Mouse (Mus musculus) neural tube, embryonic 13.5 days (tissue): ENCODE results near the gene Bank1. TPM values are rescaled to one million over a fixed set of nuclear protein-coding genes. Genes with fewer than 3 reads are reported as not detected.

ENCODE experiments used
- ATAC-seq: fragments of 200-750 bp; cut with Nextera tagmentation; 2 replicates; pipeline ENCODE4 v1.8.0; 2017; ENCODE audit warnings: low read depth, mild to moderate bottlenecking, moderate TSS enrichment, moderate library complexity
- H3K27ac ChIP-seq: fragments of 300-500 bp; sonication (generic); replicated peaks from 2 replicates; pipeline ENCODE4 v1.5.1; 2015; ENCODE audit warnings: moderate library complexity, mild to moderate bottlenecking, inconsistent platforms
- H3K27me3 ChIP-seq: fragments of 300-500 bp; sonication (generic); 2 replicates; pipeline ENCODE4 v1.6.1; 2015; ENCODE audit warnings: mild to moderate bottlenecking, inconsistent platforms
- H3K36me3 ChIP-seq: fragments of 300-500 bp; sonication (generic); 2 replicates; pipeline ENCODE4 v1.6.1; 2015; ENCODE audit warnings: mild to moderate bottlenecking, inconsistent platforms
- H3K4me1 ChIP-seq: fragments of 300-500 bp; sonication (generic); replicated peaks from 2 replicates; pipeline ENCODE4 v1.6.1; 2015; ENCODE audit warnings: inconsistent platforms
- H3K4me2 ChIP-seq: fragments of 300-500 bp; sonication (generic); 2 replicates; pipeline ENCODE4 v1.6.1; 2015; ENCODE audit warnings: inconsistent platforms, mild to moderate bottlenecking, moderate library complexity
- H3K4me3 ChIP-seq: fragments of 300-500 bp; sonication (generic); 2 replicates; pipeline ENCODE4 v1.5.1; 2015; ENCODE audit warnings: mild to moderate bottlenecking, inconsistent platforms
- H3K9ac ChIP-seq: fragments of 300-500 bp; sonication (generic); 2 replicates; pipeline ENCODE4 v1.6.1; 2015; ENCODE audit warnings: moderate library complexity, mild to moderate bottlenecking, inconsistent platforms
- H3K9me3 ChIP-seq: fragments of 300-500 bp; sonication (generic); 2 replicates; pipeline ENCODE4 v1.6.1; 2016; ENCODE audit warnings: inconsistent platforms
- WGBS: fragments of 180-500 bp; shearing (Covaris S2); methylation state at CpG from one replicate; pipeline ENCODE4 v1.1.7; 2015; 5-methylcytosine and 5-hydroxymethylcytosine counted together
- polyA plus RNA-seq: library from polyadenylated mRNA; unstranded; fragments of >200 nt; fragmentation: Nextera tagmentation; extraction: Ambion mirVana; gene quantifications from 2 replicates; pipeline ENCODE4 v1.2.1, GENCODE M21; 2015

The Bank1 gene
- polyA plus RNA-seq, 1 experiment from 2014 or later: 0.64 TPM

GRCm38 (mm10) chr3:136086431-136086830 lies 239.4 kb downstream of the Bank1 start:
- Histone ChIP-seq H3K4me3 (no peak overlapping the region), H3K4me2 (no peak overlapping the region), H3K27me3 (no peaks in the 10 kb centered on the region), H3K9ac (no peak overlapping the region), H3K4me1 (no peaks in the 10 kb centered on the region), H3K36me3 (no peaks in the 10 kb centered on the region), H3K27ac (no peak overlapping the region), H3K9me3 (no peaks in the 10 kb centered on the region)
- no peak for ATAC-seq
- WGBS: 84% methylated on average over 5 of the region's 5 CpGs

- Histone ChIP-seq H3K4me3 (no peak overlapping the region), H3K4me1 (no peaks in the 10 kb centered on the region), H3K27me3 (no peaks in the 10 kb centered on the region), H3K9ac (no peak overlapping the region), H3K4me2 (no peak overlapping the region), H3K9me3 (no peaks in the 10 kb centered on the region), H3K36me3 (no peaks in the 10 kb centered on the region), H3K27ac (no peak overlapping the region)
- WGBS: 95% methylated on average over 1 of the region's 1 CpGs
- ATAC-seq: no peak
Measured at GRCm38 (mm10) chr3:136085077-136085476, 240.8 kb downstream of the Bank1 start.

DNA sequence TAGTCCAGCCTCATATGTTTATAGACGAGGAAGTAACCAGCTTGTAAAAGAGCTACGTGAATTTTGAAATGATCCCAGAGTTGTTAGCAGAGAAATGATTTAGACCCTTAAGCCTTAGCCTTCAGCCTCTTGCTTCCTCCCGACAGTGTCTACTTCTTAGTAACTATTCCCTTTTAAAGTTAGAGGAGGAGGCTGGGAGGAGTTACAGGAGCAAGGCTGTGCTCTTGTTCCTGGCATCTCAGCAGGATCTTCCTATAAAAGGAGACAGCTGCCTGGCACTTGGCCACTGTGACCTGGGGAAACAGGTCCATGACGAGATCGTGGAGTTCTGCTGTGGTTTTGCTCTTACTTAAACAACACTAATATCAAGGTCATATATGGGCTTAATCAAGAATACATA lies 241.8 kb downstream of the Bank1 start:
- H3K4me2 ChIP-seq: no peak overlapping the region
- H3K9ac ChIP-seq: no peak overlapping the region
- WGBS: 67% methylated on average over 5 of the region's 5 CpGs
- no peaks in the 10 kb centered on the region for H3K36me3 ChIP-seq
- no peak overlapping the region for H3K27ac ChIP-seq
- no peaks in the 10 kb centered on the region for H3K9me3 ChIP-seq
- H3K4me1 ChIP-seq: no peaks in the 10 kb centered on the region
- no peak overlapping the region for H3K4me3 ChIP-seq
- H3K27me3 ChIP-seq: no peaks in the 10 kb centered on the region
- no peak for ATAC-seq

GRCm38 (mm10) chr3:136081264-136081663 lies 244.6 kb downstream of the Bank1 start:
- Histone ChIP-seq H3K4me1 (no peaks in the 10 kb centered on the region), H3K9me3 (no peaks in the 10 kb centered on the region), H3K9ac (no peak overlapping the region), H3K27ac (no peak overlapping the region), H3K4me2 (no peak overlapping the region), H3K27me3 (no peaks in the 10 kb centered on the region), H3K36me3 (no peaks in the 10 kb centered on the region), H3K4me3 (no peak overlapping the region)
- no peak for ATAC-seq
- 55% methylated on average over 1 of the region's 1 CpGs for WGBS

DNA sequence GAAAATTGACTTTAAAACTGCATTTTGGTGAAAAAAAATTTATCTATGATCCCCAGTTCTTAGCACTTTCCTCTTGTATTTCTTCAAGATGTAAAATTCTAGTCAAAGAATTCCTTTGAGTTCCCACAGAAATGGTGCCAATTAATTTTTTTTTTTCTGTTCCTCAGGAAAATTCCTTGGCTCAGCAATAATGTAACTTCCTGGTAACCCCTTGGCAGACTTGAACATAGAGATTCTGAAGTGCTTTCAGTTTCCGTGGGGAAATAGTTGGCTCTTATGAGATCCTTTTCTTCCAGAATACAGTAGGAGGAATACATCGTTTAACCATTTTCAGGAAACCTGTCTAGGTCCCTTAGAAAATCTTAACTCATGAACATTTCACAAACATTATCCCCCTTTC lies 247.3 kb downstream of the Bank1 start:
- no peaks in the 10 kb centered on the region for H3K9me3 ChIP-seq
- H3K27me3 ChIP-seq: no peaks in the 10 kb centered on the region
- H3K4me2 ChIP-seq: no peak overlapping the region
- no peak overlapping the region for H3K4me3 ChIP-seq
- ATAC-seq: no peak
- 83% methylated on average over 2 of the region's 2 CpGs for WGBS
- no peaks in the 10 kb centered on the region for H3K4me1 ChIP-seq
- no peak overlapping the region for H3K9ac ChIP-seq
- no peaks in the 10 kb centered on the region for H3K36me3 ChIP-seq
- H3K27ac ChIP-seq: no peak overlapping the region

DNA sequence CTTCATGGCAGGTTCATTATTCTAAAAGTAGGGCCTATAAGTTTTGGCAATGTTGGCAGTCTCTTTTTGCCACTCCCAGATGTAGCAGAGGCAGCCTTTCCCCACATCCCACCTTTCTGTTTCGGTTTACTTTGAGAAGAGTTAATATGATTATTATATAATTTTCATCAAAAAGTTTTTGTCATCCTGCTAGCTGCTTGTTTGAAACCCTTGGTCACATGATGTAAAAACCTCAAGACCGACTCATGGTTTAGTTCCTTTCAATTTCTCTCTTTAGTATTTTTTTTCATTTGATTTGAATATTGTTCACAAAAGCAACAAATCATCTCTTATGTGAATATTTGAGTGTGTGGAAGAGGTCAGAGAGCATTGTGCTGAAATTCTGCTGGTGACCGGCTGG lies 255.5 kb downstream of the Bank1 start:
- no peak for ATAC-seq
- whole genome bisulfite sequencing: 93% methylated on average over 3 of the region's 3 CpGs

DNA sequence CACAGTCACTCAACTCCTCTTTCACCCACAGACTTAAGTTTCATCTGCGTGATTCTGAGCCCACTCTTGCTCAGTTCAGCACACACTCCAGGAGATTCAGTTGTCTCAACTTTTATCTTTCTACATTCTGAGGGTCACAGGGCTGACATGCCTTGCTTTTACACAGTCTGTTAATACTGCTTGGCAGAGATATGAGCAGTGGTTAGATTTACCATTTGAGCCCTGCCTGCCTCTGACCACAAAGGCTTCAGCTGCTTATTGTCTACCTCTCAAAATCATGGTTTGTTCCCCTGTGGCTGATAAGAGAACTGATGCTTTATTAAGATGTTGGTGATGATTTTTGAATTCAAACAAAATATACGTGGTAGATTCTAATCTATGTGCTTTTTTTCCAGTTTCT lies 264.0 kb downstream of the Bank1 start:
- Histone ChIP-seq H3K27ac (no peak overlapping the region), H3K4me2 (no peak overlapping the region), H3K36me3 (no peaks in the 10 kb centered on the region), H3K9me3 (no peaks in the 10 kb centered on the region), H3K9ac (no peak overlapping the region), H3K4me3 (no peak overlapping the region), H3K4me1 (no peaks in the 10 kb centered on the region), H3K27me3 (no peaks in the 10 kb centered on the region)
- no peak for ATAC-seq
- WGBS: 86% methylated on average over 2 of the region's 2 CpGs

More for the DNA sequence above, 255.5 kb downstream of the Bank1 start:
- Histone ChIP-seq H3K9me3 (no peaks in the 10 kb centered on the region), H3K27ac (no peak overlapping the region), H3K4me1 (no peaks in the 10 kb centered on the region), H3K4me2 (no peak overlapping the region), H3K27me3 (no peaks in the 10 kb centered on the region), H3K9ac (no peak overlapping the region), H3K4me3 (no peak overlapping the region), H3K36me3 (no peaks in the 10 kb centered on the region)

- Histone ChIP-seq H3K9me3 (no peaks in the 10 kb centered on the region), H3K27ac (no peak overlapping the region), H3K36me3 (no peaks in the 10 kb centered on the region), H3K9ac (no peak overlapping the region), H3K4me3 (no peak overlapping the region), H3K4me2 (no peak overlapping the region), H3K27me3 (no peaks in the 10 kb centered on the region), H3K4me1 (no peaks in the 10 kb centered on the region)
- 94% methylated on average over 3 of the region's 3 CpGs for WGBS
- no peak for ATAC-seq
Measured at GRCm38 (mm10) chr3:136050635-136051034, 275.2 kb downstream of the Bank1 start.

- 93% methylated on average over 6 of the region's 6 CpGs for WGBS
- Histone ChIP-seq H3K27ac (no peak overlapping the region), H3K4me2 (no peak overlapping the region), H3K4me3 (no peak overlapping the region), H3K9ac (no peak overlapping the region), H3K9me3 (no peaks in the 10 kb centered on the region), H3K27me3 (no peaks in the 10 kb centered on the region), H3K36me3 (no peaks in the 10 kb centered on the region), H3K4me1 (no peaks in the 10 kb centered on the region)
- ATAC-seq: no peak
Measured at GRCm38 (mm10) chr3:136050215-136050614, 275.7 kb downstream of the Bank1 start.

- H3K27me3 ChIP-seq: no peaks in the 10 kb centered on the region
- ATAC-seq: no peak
- H3K9me3 ChIP-seq: peaks cover 6% of the 10 kb centered on the region; the same call in 1 of the 2 replicates
- H3K36me3 ChIP-seq: no peaks in the 10 kb centered on the region
- no peak overlapping the region for H3K9ac ChIP-seq
- no peaks in the 10 kb centered on the region for H3K4me1 ChIP-seq
- H3K4me3 ChIP-seq: no peak overlapping the region
- no peak overlapping the region for H3K4me2 ChIP-seq
- H3K27ac ChIP-seq: no peak overlapping the region
- WGBS: 87% methylated on average over 4 of the region's 4 CpGs
Measured at GRCm38 (mm10) chr3:136048026-136048425, 277.8 kb downstream of the Bank1 start.

DNA sequence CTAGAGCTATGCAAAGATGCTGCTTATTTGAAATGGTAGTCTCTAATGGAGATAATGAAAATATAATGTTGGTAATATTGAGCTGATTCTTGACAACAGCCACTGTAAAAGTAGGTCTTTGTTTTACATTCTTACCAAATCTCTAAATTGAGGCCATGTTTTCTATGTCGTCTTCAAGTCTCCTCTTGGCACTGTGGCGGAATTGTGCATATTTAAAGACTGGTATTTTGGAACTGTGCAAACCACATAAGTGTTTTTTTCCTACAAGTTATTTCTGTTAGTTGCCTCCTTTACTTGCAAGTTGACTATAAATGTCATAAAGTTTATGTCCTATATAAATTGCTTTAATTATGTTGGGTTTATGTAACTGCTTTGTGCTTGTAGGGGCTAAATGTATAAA lies 280.5 kb downstream of the Bank1 start:
- Histone ChIP-seq H3K36me3 (no peaks in the 10 kb centered on the region), H3K4me1 (no peaks in the 10 kb centered on the region), H3K9ac (no peak overlapping the region), H3K27me3 (no peaks in the 10 kb centered on the region), H3K9me3 (peaks cover 6% of the 10 kb centered on the region; the same call in 1 of the 2 replicates), H3K4me3 (no peak overlapping the region), H3K4me2 (no peak overlapping the region), H3K27ac (no peak overlapping the region)
- no peak for ATAC-seq
- 90% methylated on average over 2 of the region's 2 CpGs for WGBS

- H3K4me1 ChIP-seq: no peaks in the 10 kb centered on the region
- no peak overlapping the region for H3K9ac ChIP-seq
- no peak overlapping the region for H3K27ac ChIP-seq
- ATAC-seq: no peak
- no peak overlapping the region for H3K4me2 ChIP-seq
- no peaks in the 10 kb centered on the region for H3K36me3 ChIP-seq
- H3K9me3 ChIP-seq: peaks cover 6% of the 10 kb centered on the region; the same call in 1 of the 2 replicates
- H3K4me3 ChIP-seq: no peak overlapping the region
- H3K27me3 ChIP-seq: no peaks in the 10 kb centered on the region
- WGBS: 87% methylated on average over 2 of the region's 2 CpGs
Measured at GRCm38 (mm10) chr3:136040041-136040440, 285.8 kb downstream of the Bank1 start.

DNA sequence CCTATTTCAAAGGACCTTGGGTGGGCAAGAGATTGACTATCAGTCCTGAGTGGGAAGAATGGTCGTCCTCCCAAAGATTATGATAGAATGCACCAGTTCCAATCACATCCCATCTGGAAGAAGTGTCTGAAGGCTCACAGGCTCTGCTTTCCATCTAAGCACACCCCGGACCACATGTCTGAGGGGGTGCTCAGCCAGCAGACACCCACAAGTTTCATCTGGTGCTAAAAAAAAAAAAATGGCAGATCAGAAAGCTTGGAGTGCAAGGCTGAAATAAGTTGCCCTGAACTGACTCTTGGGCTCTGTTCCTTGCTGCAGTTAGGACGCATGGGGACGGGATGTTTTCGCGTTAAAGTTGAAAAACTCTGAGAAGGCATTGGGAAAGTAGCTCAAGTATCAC lies 286.4 kb downstream of the Bank1 start:
- Histone ChIP-seq H3K4me3 (no peak overlapping the region), H3K4me1 (no peaks in the 10 kb centered on the region), H3K9me3 (peaks cover 6% of the 10 kb centered on the region; the same call in 1 of the 2 replicates), H3K36me3 (no peaks in the 10 kb centered on the region), H3K4me2 (no peak overlapping the region), H3K27ac (no peak overlapping the region), H3K9ac (no peak overlapping the region), H3K27me3 (no peaks in the 10 kb centered on the region)
- WGBS: 94% methylated on average over 6 of the region's 6 CpGs
- ATAC-seq: no peak
